Mouse (Mus musculus): ENCODE measurements around the gene Mgarp. TPM values are rescaled to one million over a fixed set of nuclear protein-coding genes. Genes with fewer than 3 reads are reported as not detected.

The Mgarp gene
- polyA plus RNA-seq, 1 experiment from 2014 or later: 3.8 TPM

- DNase-seq (ENCODE audit: low spot score): peak; percentile 87
- Histone ChIP-seq H3K27me3 (ENCODE audit: low read depth, poor library complexity, severe bottlenecking) (no peaks in the 10 kb centered on the region), H3K9me3 (replicated peaks) (0 out of 2 replicates have a peak, but pooled peaks cover 2% of the 10 kb centered on the region), H3K36me3 (no peaks in the 10 kb centered on the region), H3K4me1 (peaks cover 10% of the 10 kb centered on the region; the same call in 1 of the 2 replicates), H3K4me3 (peak within 1 kb of the TSS; percentile 84), H3K27ac (peak within 1 kb of the TSS; percentile 99)
- WGBS: under 1% methylated on average over 76 of the region's 87 CpGs
These were observed 55.8 kb downstream of the Mgarp start, which contains the start of gene Elf2 for GRCm38 (mm10) chr3:51340552-51341267. TSS of gene Elf2 (minus strand) at chr3:51340663.

- Histone ChIP-seq H3K36me3 (no peaks in the 10 kb centered on the region), H3K27ac (peak overlapping the region; percentile 99), H3K4me1 (peaks cover 13% of the 10 kb centered on the region; the same call in 1 of the 2 replicates), H3K9me3 (replicated peaks) (0 out of 2 replicates have a peak, but pooled peaks cover 2% of the 10 kb centered on the region), H3K4me3 (peak overlapping the region; percentile 84), H3K27me3 (ENCODE audit: low read depth, poor library complexity, severe bottlenecking) (no peaks in the 10 kb centered on the region)
- under 1% methylated on average over 104 of the region's 113 CpGs for WGBS
- peak; percentile 72 for DNase-seq (ENCODE audit: low spot score)
These were observed 56.6 kb downstream of the Mgarp start for GRCm38 (mm10) chr3:51339734-51340551.

- Histone ChIP-seq H3K4me3 (peak overlapping the region; percentile 84), H3K27me3 (ENCODE audit: low read depth, poor library complexity, severe bottlenecking) (no peaks in the 10 kb centered on the region), H3K4me1 (peaks cover 18% of the 10 kb centered on the region), H3K9me3 (replicated peaks) (0 out of 2 replicates have a peak, but pooled peaks cover 2% of the 10 kb centered on the region), H3K27ac (peak overlapping the region; percentile 99), H3K36me3 (no peaks in the 10 kb centered on the region)
- no peak for DNase-seq (ENCODE audit: low spot score)
- 4% methylated on average over 9 of the region's 9 CpGs for WGBS
These were observed 57.2 kb downstream of the Mgarp start for GRCm38 (mm10) chr3:51339378-51339733.

Other genes with a start within 250 kb of the Mgarp start
- gene Noct, start 172.3 kb downstream of the Mgarp start, polyA plus RNA-seq (2016; fragmentation: Nextera tagmentation; extraction: Ambion mirVana): 11.0 and 11.9 TPM in 2 replicates
- 39.8 and 44.3 TPM in 2 replicates for gene Elf2, start 56.1 kb downstream of the Mgarp start, polyA plus RNA-seq (2016; fragmentation: Nextera tagmentation; extraction: Ambion mirVana)
- gene Ndufc1, start 12.2 kb upstream of the Mgarp start, polyA plus RNA-seq (2016; fragmentation: Nextera tagmentation; extraction: Ambion mirVana): 565 and 602 TPM in 2 replicates
- gene Naa15, start 18.4 kb upstream of the Mgarp start, polyA plus RNA-seq (2016; fragmentation: Nextera tagmentation; extraction: Ambion mirVana): 61.8 and 64.0 TPM in 2 replicates
- gene Rab33b, start 87.2 kb upstream of the Mgarp start, polyA plus RNA-seq (2016; fragmentation: Nextera tagmentation; extraction: Ambion mirVana): 11.2 and 14.2 TPM in 2 replicates
- gene Setd7, start 164.1 kb upstream of the Mgarp start, polyA plus RNA-seq (2016; fragmentation: Nextera tagmentation; extraction: Ambion mirVana): 2.7 and 4.8 TPM in 2 replicates

Measured in limb, embryonic 10.5 days (tissue).